Mouse (Mus musculus): Measurements from ENCODE around the gene Mcm9. TPM values are rescaled to one million over a fixed set of nuclear protein-coding genes. Genes with fewer than 3 reads are reported as not detected.

Mcm9 gene
- polyA plus RNA-seq, 1 experiment = 0.53 TPM

GRCm38 (mm10) chr10:53595744-53596676, 34.2 kb downstream of the Mcm9 start:
- Histone ChIP-seq H3K4me3 (replicated peaks) (peak overlapping the region; percentile 87), H3K9me3 (ENCODE audit: control insufficient read depth, low read length) (no peaks in the 10 kb centered on the region), H3K36me3 (ENCODE audit: control insufficient read depth) (peaks cover 24% of the 10 kb centered on the region), H3K27me3 (ENCODE audit: control insufficient read depth) (no peaks in the 10 kb centered on the region), H3K4me1 (ENCODE audit: control insufficient read depth) (peaks cover 39% of the 10 kb centered on the region)
- TF ChIP-seq GATA1 (IDR thresholded peaks at IDR 0.05; ENCODE audit: low read length) (no peak), TAL1 (IDR thresholded peaks at IDR 0.05; ENCODE audit: low read length) (no peak)

- TF ChIP-seq GATA1 (IDR thresholded peaks at IDR 0.05; ENCODE audit: low read length) (no peak), TAL1 (IDR thresholded peaks at IDR 0.05; ENCODE audit: low read length) (no peak)
- H3K9me3 ChIP-seq (ENCODE audit: control insufficient read depth, low read length) = no peaks in the 10 kb centered on the region
- H3K4me3 ChIP-seq (replicated peaks) = no peak overlapping the region
- H3K36me3 ChIP-seq (ENCODE audit: control insufficient read depth) = peaks cover 6% of the 10 kb centered on the region
- H3K27me3 ChIP-seq (ENCODE audit: control insufficient read depth) = no peaks in the 10 kb centered on the region
- peaks cover under 1% of the 10 kb centered on the region for H3K4me1 ChIP-seq (ENCODE audit: control insufficient read depth)
Measured at GRCm38 (mm10) chr10:53585777-53586176, 44.5 kb downstream of the Mcm9 start.

GRCm38 (mm10) chr10:53581087-53581486, 49.2 kb downstream of the Mcm9 start:
- Histone ChIP-seq H3K27me3 (ENCODE audit: control insufficient read depth) (no peaks in the 10 kb centered on the region), H3K36me3 (ENCODE audit: control insufficient read depth) (no peaks in the 10 kb centered on the region), H3K9me3 (ENCODE audit: control insufficient read depth, low read length) (no peaks in the 10 kb centered on the region), H3K4me1 (ENCODE audit: control insufficient read depth) (peaks cover 7% of the 10 kb centered on the region), H3K4me3 (replicated peaks) (peak overlapping the region; percentile 37)
- TF ChIP-seq TAL1 (IDR thresholded peaks at IDR 0.05; ENCODE audit: low read length) (no peak), GATA1 (IDR thresholded peaks at IDR 0.05; ENCODE audit: low read length) (no peak)

- Histone ChIP-seq H3K27me3 (ENCODE audit: control insufficient read depth) (no peaks in the 10 kb centered on the region), H3K4me3 (replicated peaks) (peak overlapping the region; percentile 37)
- TF ChIP-seq TAL1 (IDR thresholded peaks at IDR 0.05; ENCODE audit: low read length) = no peak
- no peak for TF ChIP-seq GATA1 (IDR thresholded peaks at IDR 0.05; ENCODE audit: low read length)
Measured at GRCm38 (mm10) chr10:53580621-53581081, 49.6 kb downstream of the Mcm9 start.

GRCm38 (mm10) chr10:53580137-53580536, 50.1 kb downstream of the Mcm9 start:
- H3K4me3 ChIP-seq (replicated peaks) = no peak overlapping the region
- no peaks in the 10 kb centered on the region for H3K9me3 ChIP-seq (ENCODE audit: control insufficient read depth, low read length)
- H3K4me1 ChIP-seq (ENCODE audit: control insufficient read depth) = peaks cover 7% of the 10 kb centered on the region
- no peaks in the 10 kb centered on the region for H3K27me3 ChIP-seq (ENCODE audit: control insufficient read depth)
- TF ChIP-seq TAL1 (IDR thresholded peaks at IDR 0.05; ENCODE audit: low read length) = no peak
- no peak for TF ChIP-seq GATA1 (IDR thresholded peaks at IDR 0.05; ENCODE audit: low read length)
- H3K36me3 ChIP-seq (ENCODE audit: control insufficient read depth) = no peaks in the 10 kb centered on the region

More at GRCm38 (mm10) chr10:53580621-53581081, 49.6 kb downstream of the Mcm9 start:
- Histone ChIP-seq H3K4me1 (ENCODE audit: control insufficient read depth) (peaks cover 7% of the 10 kb centered on the region), H3K9me3 (ENCODE audit: control insufficient read depth, low read length) (no peaks in the 10 kb centered on the region), H3K36me3 (ENCODE audit: control insufficient read depth) (no peaks in the 10 kb centered on the region)

- Histone ChIP-seq H3K36me3 (ENCODE audit: control insufficient read depth) (no peaks in the 10 kb centered on the region), H3K4me1 (ENCODE audit: control insufficient read depth) (no peaks in the 10 kb centered on the region), H3K9me3 (ENCODE audit: control insufficient read depth, low read length) (no peaks in the 10 kb centered on the region), H3K27me3 (ENCODE audit: control insufficient read depth) (no peaks in the 10 kb centered on the region), H3K4me3 (replicated peaks) (no peak overlapping the region)
- TF ChIP-seq GATA1 (IDR thresholded peaks at IDR 0.05; ENCODE audit: low read length) (no peak), TAL1 (IDR thresholded peaks at IDR 0.05; ENCODE audit: low read length) (no peak)
Measured at GRCm38 (mm10) chr10:53568531-53568930, 61.7 kb downstream of the Mcm9 start.

- no peaks in the 10 kb centered on the region for H3K4me1 ChIP-seq (ENCODE audit: control insufficient read depth)
- no peaks in the 10 kb centered on the region for H3K9me3 ChIP-seq (ENCODE audit: control insufficient read depth, low read length)
- H3K36me3 ChIP-seq (ENCODE audit: control insufficient read depth) = no peaks in the 10 kb centered on the region; the same call in 1 of the 2 replicates
- TF ChIP-seq TAL1 (IDR thresholded peaks at IDR 0.05; ENCODE audit: low read length) = no peak
- no peak for TF ChIP-seq GATA1 (IDR thresholded peaks at IDR 0.05; ENCODE audit: low read length)
- H3K27me3 ChIP-seq (ENCODE audit: control insufficient read depth) = no peaks in the 10 kb centered on the region
- no peak overlapping the region for H3K4me3 ChIP-seq (replicated peaks)
Measured at GRCm38 (mm10) chr10:53565538-53565937, 64.7 kb downstream of the Mcm9 start.

GRCm38 (mm10) chr10:53562001-53562400, 68.2 kb downstream of the Mcm9 start:
- H3K4me1 ChIP-seq (ENCODE audit: control insufficient read depth) = no peaks in the 10 kb centered on the region
- no peaks in the 10 kb centered on the region for H3K27me3 ChIP-seq (ENCODE audit: control insufficient read depth)
- H3K36me3 ChIP-seq (ENCODE audit: control insufficient read depth) = no peaks in the 10 kb centered on the region; the same call in 1 of the 2 replicates
- H3K9me3 ChIP-seq (ENCODE audit: control insufficient read depth, low read length) = no peaks in the 10 kb centered on the region
- TF ChIP-seq TAL1 (IDR thresholded peaks at IDR 0.05; ENCODE audit: low read length) (no peak), GATA1 (IDR thresholded peaks at IDR 0.05; ENCODE audit: low read length) (no peak)
- H3K4me3 ChIP-seq (replicated peaks) = no peak overlapping the region

GRCm38 (mm10) chr10:53537596-53537995, 92.6 kb downstream of the Mcm9 start:
- H3K9me3 ChIP-seq (ENCODE audit: control insufficient read depth, low read length) = no peaks in the 10 kb centered on the region
- H3K4me3 ChIP-seq (replicated peaks) = no peak overlapping the region
- no peak for TF ChIP-seq TAL1 (IDR thresholded peaks at IDR 0.05; ENCODE audit: low read length)
- no peak for TF ChIP-seq GATA1 (IDR thresholded peaks at IDR 0.05; ENCODE audit: low read length)
- H3K27me3 ChIP-seq (ENCODE audit: control insufficient read depth) = no peaks in the 10 kb centered on the region
- H3K4me1 ChIP-seq (ENCODE audit: control insufficient read depth) = no peaks in the 10 kb centered on the region
- H3K36me3 ChIP-seq (ENCODE audit: control insufficient read depth) = peaks cover 47% of the 10 kb centered on the region
